Mouse (Mus musculus) T-helper 1 cell (primary cell): ENCODE results near the gene Kifc5b.
"Not testable (repeated sequence)": the region's sequence is repeated elsewhere in the genome, so short reads cannot be mapped to it uniquely, and the experiment has no call there.

Experiments used
- in situ Hi-C: fragments of 300-600 bp; cut with MboI, MseI; formaldehyde crosslinking; loops from one replicate; pipeline ENCODE4 v1.15.1; 2025; ENCODE audit warnings: high pct_unique_total_duplicates

The Kifc5b gene

DNA sequence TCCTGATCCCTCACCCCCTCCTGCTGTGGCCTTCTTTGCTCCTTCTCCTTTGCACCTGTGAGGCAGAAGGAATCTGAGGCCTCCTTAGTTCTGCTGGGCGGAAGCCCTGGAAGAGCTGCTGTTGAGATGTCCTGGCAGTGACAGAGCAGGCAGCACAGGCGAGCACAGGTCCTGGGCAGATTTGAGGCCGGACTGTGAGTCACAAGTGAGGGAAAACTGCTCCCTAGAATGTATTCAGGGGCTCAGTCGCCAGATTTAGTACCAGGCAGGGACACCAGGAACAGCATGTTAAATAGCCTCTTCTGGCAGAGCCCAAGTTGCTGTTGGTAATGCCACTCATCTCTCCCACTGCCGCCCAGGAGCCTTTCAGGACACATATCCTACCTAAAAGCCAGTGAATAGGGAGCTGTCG lies 51.3 kb downstream of the Kifc5b start:
- in situ Hi-C loops = no loop called here

- in situ Hi-C loops = no loop called here
These were observed 52.4 kb downstream of the Kifc5b start for GRCm38 (mm10) chr17:26969257-26969656.

GRCm38 (mm10) chr17:26970221-26970620 lies 53.3 kb downstream of the Kifc5b start:
- in situ Hi-C loops = no loop called here

GRCm38 (mm10) chr17:26971247-26971905 lies 54.5 kb downstream of the Kifc5b start:
- in situ Hi-C loops = no loop called here

DNA sequence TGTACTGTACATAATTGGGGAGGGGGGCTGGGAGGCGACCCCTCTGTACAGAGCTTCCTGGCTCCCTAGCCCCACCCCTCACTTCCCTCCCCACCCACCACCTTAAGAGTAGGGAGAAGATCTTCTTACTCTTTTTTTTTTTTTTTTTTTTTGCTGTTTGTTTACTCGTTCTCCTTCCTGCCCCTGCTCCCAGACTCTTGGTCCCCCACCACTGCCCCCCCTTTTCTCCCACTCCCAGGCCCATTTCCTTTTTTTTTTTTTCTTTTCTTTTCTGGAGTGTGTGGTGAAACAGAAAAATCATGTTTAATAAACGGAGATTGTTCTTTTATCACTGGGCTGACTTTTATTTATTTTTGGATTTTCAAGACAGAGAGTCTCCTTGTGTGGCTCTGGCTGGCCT lies 55.2 kb downstream of the Kifc5b start:
- in situ Hi-C loops = no loop called here

GRCm38 (mm10) chr17:26972703-26973574 lies 56.0 kb downstream of the Kifc5b start, which contains the start of gene Zbtb9:
TSS of gene Zbtb9 (plus strand) at chr17:26973167.
- in situ Hi-C loops = no loop called here

DNA sequence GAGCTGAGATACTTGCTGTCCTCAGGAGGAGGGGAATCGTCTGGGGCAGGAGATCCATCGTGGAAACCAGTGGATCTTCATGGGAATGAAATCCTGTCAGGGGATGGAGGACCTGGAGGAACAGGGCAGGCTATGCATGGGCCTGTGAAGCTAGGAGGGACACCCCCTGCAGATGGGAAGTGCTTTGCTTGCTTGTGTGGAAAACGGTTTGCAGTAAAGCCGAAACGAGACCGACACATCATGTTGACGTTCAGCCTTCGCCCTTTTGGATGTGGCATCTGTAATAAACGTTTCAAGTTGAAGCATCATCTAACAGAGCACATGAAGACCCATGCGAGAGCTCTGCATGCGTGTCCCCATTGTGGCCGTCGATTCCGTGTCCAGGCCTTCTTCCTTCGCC lies 57.7 kb downstream of the Kifc5b start:
- in situ Hi-C loops = no loop called here

DNA sequence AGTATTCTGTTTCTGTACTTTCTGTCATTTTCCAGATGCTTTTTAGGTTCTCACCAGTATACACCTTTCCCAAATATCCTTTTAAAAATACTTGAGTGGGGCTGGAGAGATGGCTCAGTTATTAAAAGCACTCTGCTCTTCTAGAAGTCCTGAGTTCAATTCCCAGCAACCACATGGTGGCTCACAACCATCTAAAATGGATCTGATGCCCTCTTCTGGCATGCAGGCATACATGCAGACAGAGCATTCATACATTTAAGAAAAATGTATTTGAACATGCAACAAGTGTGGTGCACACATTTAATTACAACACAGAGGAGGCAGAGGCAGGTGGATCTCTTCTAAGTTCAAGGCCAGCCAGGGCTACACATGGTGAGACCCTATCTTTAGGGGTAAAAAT lies 58.5 kb downstream of the Kifc5b start:
- in situ Hi-C loops = no loop called here

DNA sequence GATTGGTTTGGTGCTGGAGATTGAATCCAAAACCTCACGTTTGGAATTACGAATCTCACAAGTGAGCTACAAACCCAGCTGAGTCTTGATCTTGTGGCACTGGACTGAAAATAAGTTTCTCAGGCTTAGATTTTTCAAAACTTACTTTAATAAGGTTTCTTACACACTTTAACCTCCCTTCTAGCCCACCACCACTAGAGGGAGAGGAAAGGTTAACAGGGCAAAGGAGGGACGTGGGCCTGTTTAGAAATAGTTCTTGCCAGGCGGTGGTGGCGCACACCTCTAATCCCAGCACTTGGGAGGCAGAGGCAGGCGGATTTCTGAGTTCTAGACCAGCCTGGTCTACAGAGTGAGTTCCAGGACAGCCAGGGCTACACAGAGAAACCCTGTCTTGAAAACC lies 60.5 kb downstream of the Kifc5b start:
- in situ Hi-C loops = not testable (repeated sequence)

DNA sequence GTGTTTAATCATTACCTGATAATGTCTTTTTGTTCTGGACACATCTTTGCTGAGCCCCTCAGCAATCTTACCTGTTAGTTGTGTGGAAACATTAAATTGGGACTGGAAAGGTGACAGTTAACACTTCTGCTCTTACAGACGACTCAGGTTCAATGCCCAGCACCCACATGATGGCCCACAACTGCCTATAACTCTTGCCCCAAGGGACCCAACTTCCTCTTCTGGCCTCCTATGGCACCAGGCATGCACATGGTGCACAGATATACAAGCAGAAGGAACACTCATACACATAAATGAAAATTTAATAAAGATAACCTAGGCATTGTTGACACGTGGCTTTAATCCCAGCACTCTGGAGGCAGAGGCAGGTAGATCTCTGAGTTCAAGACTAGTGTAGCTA lies 62.5 kb downstream of the Kifc5b start:
- in situ Hi-C loops = no loop called here

GRCm38 (mm10) chr17:26981050-26981449 lies 64.2 kb downstream of the Kifc5b start:
- in situ Hi-C loops = no loop called here
